In genomic region chr10:58698955-58699354, GRCm38 (mm10) we compare ENCODE assay signal across 26 mouse cellular contexts. TPM values are rescaled to one million over a fixed set of nuclear protein-coding genes. Genes with fewer than 3 reads are reported as not detected.
DNase-seq lines count a peak whose midpoint lies in the region; ATAC-seq and TF ChIP-seq lines count a peak whose summit lies in the region.
"Had no signal": no experiment of that assay in that cellular context is flagged by ENCODE, and none has a peak within 500 bp of the region (broad histone marks: within the 10 kb centered on the region; RNA-seq: fewer than 3 reads in every experiment).

No protein-coding gene starts in this region.

- no peak for DNase-seq in frontal cortex, postnatal 25 days (ENCODE audit: low spot score in 2 of 2)
- peak; percentile 25 for DNase-seq in lung, embryonic 14.5 days
- no peak for DNase-seq in lung, adult 18-20 months
- DNase-seq in adrenal gland, postnatal 14 days = no peak
- DNase-seq: adrenal gland, adult 8-10 months; adrenal gland, postnatal 25 days; B cell, adult 2 months; cerebellum, adult 11-12 months; cerebellum, adult 2 months; cerebellum, adult 9-10 months; forebrain, postnatal 0 days had no signal

- no peaks in the 10 kb centered on the region for H3K36me3 ChIP-seq in lung, embryonic 14.5 days (ENCODE audit: insufficient read depth)
- H3K36me3 ChIP-seq: embryonic facial prominence, embryonic 10.5 days; embryonic facial prominence, embryonic 12.5 days; forebrain, embryonic 15.5 days; G1E had no signal

- H3K27me3 ChIP-seq in lung, embryonic 14.5 days (ENCODE audit: insufficient read depth, low read length) = no peaks in the 10 kb centered on the region
- H3K27me3 ChIP-seq: embryonic facial prominence, embryonic 12.5 days; forebrain, embryonic 13.5 days; forebrain, embryonic 15.5 days had no signal

- no peak overlapping the region for H3K27ac ChIP-seq in lung, embryonic 14.5 days (ENCODE audit: low read depth)
- H3K27ac ChIP-seq: embryonic facial prominence, embryonic 10.5 days; embryonic facial prominence, embryonic 12.5 days; forebrain, embryonic 13.5 days; forebrain, embryonic 15.5 days had no signal

- H3K4me1 ChIP-seq in lung, embryonic 14.5 days (ENCODE audit: insufficient read depth) = no peaks in the 10 kb centered on the region
- H3K4me1 ChIP-seq: embryonic facial prominence, embryonic 12.5 days had no signal

- 63% methylated on average over 4 of the region's 4 CpGs for WGBS in lung, embryonic 14.5 days

- no peaks in the 10 kb centered on the region for H3K9me3 ChIP-seq in lung, embryonic 14.5 days (ENCODE audit: low read depth, low read length)
- H3K9me3 ChIP-seq: embryonic facial prominence, embryonic 10.5 days; embryonic facial prominence, embryonic 12.5 days; forebrain, embryonic 13.5 days; forebrain, embryonic 15.5 days; G1E had no signal

- H3K4me3 ChIP-seq in lung, embryonic 14.5 days (ENCODE audit: low read depth, low read length) = no peak overlapping the region
- H3K4me3 ChIP-seq: embryonic facial prominence, embryonic 10.5 days; embryonic facial prominence, embryonic 12.5 days; forebrain, embryonic 13.5 days; forebrain, embryonic 15.5 days had no signal

- no peak for TF ChIP-seq CTCF in lung, embryonic 14.5 days (IDR thresholded peaks at IDR 0.05; ENCODE audit: low read depth)

- peak; percentile 94 for ATAC-seq in frontal cortex, adult (ENCODE audit: low TSS enrichment)
- no peak for ATAC-seq in lung, embryonic 14.5 days (ENCODE audit: insufficient read depth)
- ATAC-seq: activated CD4-positive, CD25-positive, alpha-beta regulatory T cell, adult 4 months; CD4-positive, CD25-positive, alpha-beta regulatory T cell, adult 4 months; forebrain, embryonic 13.5 days; forebrain, embryonic 15.5 days; forebrain, postnatal 0 days; Patski had no signal

- no peak overlapping the region for H3K4me2 ChIP-seq in lung, embryonic 14.5 days
- H3K4me2 ChIP-seq: embryonic facial prominence, embryonic 12.5 days; forebrain, embryonic 13.5 days; forebrain, embryonic 15.5 days had no signal

- no peak overlapping the region for H3K9ac ChIP-seq in lung, embryonic 14.5 days
- H3K9ac ChIP-seq: embryonic facial prominence, embryonic 12.5 days; forebrain, embryonic 13.5 days; forebrain, embryonic 15.5 days; forebrain, postnatal 0 days had no signal

RNA-seq across cellular contexts. Expression of gene Gm17542, which starts 19.1 kb away (rescaled TPM):
- polyA plus RNA-seq in lung, embryonic 14.5 days (2014; fragmentation: Nextera tagmentation; extraction: Ambion mirVana) = not detected in 2 replicates
- total RNA-seq in adrenal gland, postnatal 14 days (2021) = not detected in 2 replicates
- total RNA-seq: adrenal gland, adult 18-20 months; adrenal gland, adult 8-10 months; adrenal gland, postnatal 25 days; adrenal gland, postnatal 4 days; CH12.LX; forebrain, postnatal 0 days; G1E had no signal
- polyA plus RNA-seq: activated CD4-positive, CD25-positive, alpha-beta regulatory T cell, adult 4 months; CD4-positive, CD25-positive, alpha-beta regulatory T cell, adult 4 months; cerebellum, adult 2 months; cortical plate, adult 2 months; embryonic facial prominence, embryonic 10.5 days; embryonic facial prominence, embryonic 12.5 days; embryonic facial prominence, embryonic 14.5 days; forebrain, embryonic 11.5 days; forebrain, embryonic 13.5 days; forebrain, embryonic 15.5 days; forebrain, postnatal 0 days; G1E; Patski had no signal

RNA-seq across cellular contexts. Expression of gene Edar, which starts 23.5 kb away (rescaled TPM):
- 0.36 and 0.51 TPM in 2 replicates for polyA plus RNA-seq in lung, embryonic 14.5 days (2014; fragmentation: Nextera tagmentation; extraction: Ambion mirVana)
- total RNA-seq in adrenal gland, postnatal 14 days (2021) = 0.11 and 0.23 TPM in 2 replicates
- total RNA-seq: CH12.LX, G1E had no signal
- polyA plus RNA-seq: CD4-positive, CD25-positive, alpha-beta regulatory T cell, adult 4 months; G1E had no signal
